ENCODE assay signal across 10 mouse cellular contexts in the genomic region with DNA sequence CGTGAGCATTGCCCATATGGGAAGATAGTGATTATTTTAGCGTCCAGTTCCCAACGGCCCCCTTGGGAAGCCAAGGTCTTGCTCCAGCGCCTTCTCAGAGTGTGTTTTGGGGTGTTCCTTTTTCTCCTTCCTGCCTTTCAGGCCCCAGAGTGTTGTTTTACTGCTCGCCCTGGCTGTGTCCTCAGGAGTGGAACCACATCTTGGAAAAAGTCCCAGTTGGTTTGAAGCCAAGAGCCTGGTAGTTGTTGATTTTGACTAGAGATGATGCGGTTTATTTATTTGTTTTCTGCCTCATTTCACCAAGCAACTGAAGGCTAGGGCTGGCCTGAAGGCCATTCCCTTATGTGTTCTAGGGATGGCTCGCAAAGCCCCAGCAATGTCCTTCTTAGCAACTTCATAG. TPM values are rescaled to one million over a fixed set of nuclear protein-coding genes. Genes with fewer than 3 reads are reported as not detected.
DNase-seq lines count a peak whose midpoint lies in the region; ATAC-seq lines count a peak whose summit lies in the region.
"Had no signal": no experiment of that assay in that cellular context is flagged by ENCODE, and none has a peak within 500 bp of the region (broad histone marks: within the 10 kb centered on the region; RNA-seq: fewer than 3 reads in every experiment).

No protein-coding gene starts in this region.

- H3K4me1 ChIP-seq in heart, embryonic 15.5 days (replicated peaks) = peaks cover 48% of the 10 kb centered on the region

- no peaks in the 10 kb centered on the region for H3K9me3 ChIP-seq in heart, embryonic 15.5 days (replicated peaks)
- H3K9me3 ChIP-seq: embryonic facial prominence, embryonic 13.5 days had no signal

- H3K27ac ChIP-seq in heart, embryonic 15.5 days = peak overlapping the region; percentile 48
- H3K27ac ChIP-seq: embryonic facial prominence, embryonic 13.5 days had no signal

- 0 out of 2 replicates have a peak, but pooled peaks cover 13% of the 10 kb centered on the region for H3K27me3 ChIP-seq in heart, embryonic 15.5 days

- H3K4me2 ChIP-seq in heart, embryonic 15.5 days = no peak overlapping the region
- H3K4me2 ChIP-seq: embryonic facial prominence, embryonic 13.5 days had no signal

- no peaks in the 10 kb centered on the region; the same call in 1 of the 2 replicates for H3K36me3 ChIP-seq in heart, embryonic 15.5 days
- H3K36me3 ChIP-seq: embryonic facial prominence, embryonic 13.5 days had no signal

- 55% methylated on average over 7 of the region's 7 CpGs for WGBS in heart, embryonic 15.5 days

- H3K4me3 ChIP-seq in heart, embryonic 15.5 days = no peak overlapping the region
- H3K4me3 ChIP-seq: embryonic facial prominence, embryonic 13.5 days had no signal

- ATAC-seq in heart, embryonic 15.5 days (replicated peaks; ENCODE audit: insufficient number of reproducible peaks, insufficient read depth, low FRiP score, low read depth) = no peak
- ATAC-seq: activated CD4-positive, CD25-positive, alpha-beta regulatory T cell, adult 4 months had no signal

- H3K9ac ChIP-seq in heart, embryonic 15.5 days = 0 out of 2 replicates have a peak overlapping the region, but pooled peaks have one; percentile 0
- H3K9ac ChIP-seq: embryonic facial prominence, embryonic 13.5 days had no signal

- DNase-seq in gastrocnemius, postnatal 10 days = peak; percentile 54
- DNase-seq in gastrocnemius, postnatal 25 days = no peak
- peak; percentile 66 to 70 for DNase-seq in right cerebral cortex, postnatal 10 days (ENCODE audit: low spot score in 2 of 2)
- no peak for DNase-seq in right cerebral cortex, postnatal 36 days (ENCODE audit: low spot score in 2 of 2)
- peak; percentile 61 for DNase-seq in lung, postnatal 36 days
- no peak for DNase-seq in thymus, postnatal 14 days
- no peak for DNase-seq in thymus, adult 18-20 months

RNA-seq across cellular contexts. Expression of a gene that starts 2.9 kb away (rescaled TPM):
- total RNA-seq in gastrocnemius, postnatal 10 days (2021) = 1,000 to 10,000 TPM; 1,482 to 1,503 TPM
- 1,000 to 10,000 TPM; 1,914 to 2,104 TPM for total RNA-seq in gastrocnemius, postnatal 25 days (2021)
- polyA plus RNA-seq in heart, embryonic 15.5 days (2015; fragmentation: Nextera tagmentation; extraction: Ambion mirVana) = 374 and 419 TPM in 2 replicates
- polyA plus RNA-seq: activated CD4-positive, CD25-positive, alpha-beta regulatory T cell, adult 4 months had no signal

RNA-seq across cellular contexts. Expression of a gene that starts 17.8 kb away (rescaled TPM):
- 100 to 1,000 TPM; 196 to 209 TPM for total RNA-seq in gastrocnemius, postnatal 10 days (2021)
- 100 to 1,000 TPM; 200 to 244 TPM for total RNA-seq in gastrocnemius, postnatal 25 days (2021)
- 44.5 and 54.4 TPM in 2 replicates for polyA plus RNA-seq in heart, embryonic 15.5 days (2015; fragmentation: Nextera tagmentation; extraction: Ambion mirVana)
- polyA plus RNA-seq: activated CD4-positive, CD25-positive, alpha-beta regulatory T cell, adult 4 months had no signal

RNA-seq across cellular contexts. Expression of a gene that starts 39.5 kb away (rescaled TPM):
- total RNA-seq in gastrocnemius, postnatal 10 days (2021) = 10 to 100 TPM; 51.0 to 53.8 TPM
- total RNA-seq in gastrocnemius, postnatal 25 days (2021) = 10 to 100 TPM; 46.1 to 51.4 TPM
- 108 and 123 TPM in 2 replicates for polyA plus RNA-seq in heart, embryonic 15.5 days (2015; fragmentation: Nextera tagmentation; extraction: Ambion mirVana)

Comparison
In these comparisons a context has a peak if more than half of its experiments do, and no peak if none do; other contexts are left out.
1. DNase-seq: peak in gastrocnemius, postnatal 10 days (single experiment), right cerebral cortex, postnatal 10 days (2 of 2) and lung, postnatal 36 days (single experiment); none in gastrocnemius, postnatal 25 days (single experiment), right cerebral cortex, postnatal 36 days (0 of 2), thymus, postnatal 14 days (single experiment) and thymus, adult 18-20 months (0 of 2).